In the genomic region with DNA sequence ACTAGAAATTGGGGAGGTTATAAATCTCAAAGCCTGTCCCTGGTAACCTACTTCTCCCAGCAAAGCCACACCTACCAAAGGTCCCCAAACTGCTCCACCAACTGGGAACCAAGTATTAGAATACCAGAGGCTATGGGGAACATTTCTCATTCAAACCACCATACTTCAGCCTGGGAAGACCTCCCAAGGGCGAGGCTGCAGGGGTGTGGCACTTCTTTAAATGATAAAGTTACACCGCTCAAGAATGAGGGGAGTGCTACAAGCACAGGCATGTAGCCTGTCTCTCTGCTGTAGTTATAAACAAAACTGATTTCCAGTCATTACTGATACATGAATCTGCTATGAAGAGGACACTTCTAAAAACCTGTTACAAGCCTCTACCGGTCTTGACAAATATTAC, we compare ENCODE assay signal across 21 mouse cellular contexts.
DNase-seq lines count a peak whose midpoint lies in the region; ATAC-seq and TF ChIP-seq lines count a peak whose summit lies in the region.
"Had no signal": no experiment of that assay in that cellular context is flagged by ENCODE, and none has a peak within 500 bp of the region (broad histone marks: within the 10 kb centered on the region; RNA-seq: fewer than 3 reads in every experiment).

No protein-coding gene starts in this region.

- no peaks in the 10 kb centered on the region for H3K9me3 ChIP-seq in liver, postnatal 0 days (ENCODE audit: low read length)
- H3K9me3 ChIP-seq in neural tube, embryonic 15.5 days (replicated peaks) = no peaks in the 10 kb centered on the region
- H3K9me3 ChIP-seq: embryonic facial prominence, embryonic 12.5 days; forebrain, embryonic 12.5 days; G1E; heart, embryonic 13.5 days; hindbrain, embryonic 15.5 days had no signal

- H3K79me2 ChIP-seq in liver, adult 2 months (ENCODE audit: control insufficient read depth, insufficient read depth, low read length) = peaks cover 18% of the 10 kb centered on the region; the same call in 1 of the 2 replicates

- H3K27me3 ChIP-seq in liver, adult 2 months (ENCODE audit: control insufficient read depth, insufficient read depth, low read length) = no peaks in the 10 kb centered on the region
- no peaks in the 10 kb centered on the region for H3K27me3 ChIP-seq in liver, postnatal 0 days (ENCODE audit: insufficient read depth, low read length)
- H3K27me3 ChIP-seq in neural tube, embryonic 15.5 days (replicated peaks) = no peaks in the 10 kb centered on the region
- H3K27me3 ChIP-seq: CH12.LX; embryonic facial prominence, embryonic 12.5 days; forebrain, embryonic 12.5 days; heart, embryonic 13.5 days; hindbrain, embryonic 15.5 days; Patski had no signal

- ATAC-seq in liver, postnatal 0 days = no peak
- ATAC-seq in megakaryocyte-erythroid progenitor cell, adult 5-6 weeks (replicated peaks; ENCODE audit: low FRiP score, low TSS enrichment, poor library complexity, severe bottlenecking) = peak; percentile 71
- no peak for ATAC-seq in neural tube, embryonic 15.5 days (ENCODE audit: low FRiP score)
- ATAC-seq: forebrain, embryonic 16.5 days; intestine, postnatal 0 days; Patski had no signal

- whole genome bisulfite sequencing in liver, adult 2 months = 70% methylated on average over 3 of the region's 3 CpGs
- WGBS in liver, postnatal 0 days (ENCODE audit: insufficient replicate concordance) = 51% methylated on average over 3 of the region's 3 CpGs
- 93% methylated on average over 3 of the region's 3 CpGs for WGBS in neural tube, embryonic 15.5 days

- H3K4me3 ChIP-seq in liver, adult 2 months (ENCODE audit: insufficient read depth, low read depth, low read length) = no peak overlapping the region
- no peak overlapping the region for H3K4me3 ChIP-seq in liver, postnatal 0 days (ENCODE audit: low read depth, low read length)
- no peak overlapping the region for H3K4me3 ChIP-seq in neural tube, embryonic 15.5 days (replicated peaks)
- H3K4me3 ChIP-seq: embryonic facial prominence, embryonic 12.5 days; forebrain, embryonic 12.5 days; heart, embryonic 13.5 days; hindbrain, embryonic 15.5 days had no signal

- no peak for TF ChIP-seq EP300 in liver, postnatal 0 days (IDR thresholded peaks at IDR 0.05; ENCODE audit: low read depth)

- TF ChIP-seq CTCF in liver, adult 2 months (IDR thresholded peaks at IDR 0.05; ENCODE audit: low read depth, low read length) = no peak
- TF ChIP-seq CTCF in liver, postnatal 0 days (IDR thresholded peaks at IDR 0.05; ENCODE audit: low read depth) = no peak

- H3K4me1 ChIP-seq in liver, adult 2 months (ENCODE audit: control insufficient read depth, insufficient read depth, low read length) = peaks cover 27% of the 10 kb centered on the region
- peaks cover 14% of the 10 kb centered on the region for H3K4me1 ChIP-seq in liver, postnatal 0 days (ENCODE audit: insufficient read depth)
- H3K4me1 ChIP-seq in neural tube, embryonic 15.5 days = no peaks in the 10 kb centered on the region
- H3K4me1 ChIP-seq: embryonic facial prominence, embryonic 12.5 days; forebrain, embryonic 12.5 days; hindbrain, embryonic 15.5 days had no signal

- peak overlapping the region; percentile 67 for H3K27ac ChIP-seq in liver, adult 2 months (replicated peaks; ENCODE audit: insufficient read depth, low read depth, low read length)
- no peak overlapping the region for H3K27ac ChIP-seq in liver, postnatal 0 days (ENCODE audit: low read depth)
- H3K27ac ChIP-seq in neural tube, embryonic 15.5 days (replicated peaks) = no peak overlapping the region
- H3K27ac ChIP-seq: embryonic facial prominence, embryonic 12.5 days; forebrain, embryonic 12.5 days; heart, embryonic 13.5 days; hindbrain, embryonic 15.5 days had no signal

- no peak for TF ChIP-seq POLR2A in liver, adult 2 months (IDR thresholded peaks at IDR 0.05; ENCODE audit: extremely low read depth, insufficient read depth, low read length)

- no peak overlapping the region for H3K9ac ChIP-seq in liver, adult 2 months (ENCODE audit: low read depth, low read length)
- no peak overlapping the region for H3K9ac ChIP-seq in liver, postnatal 0 days (replicated peaks)
- H3K9ac ChIP-seq in neural tube, embryonic 15.5 days (replicated peaks) = no peak overlapping the region
- H3K9ac ChIP-seq: embryonic facial prominence, embryonic 12.5 days; forebrain, embryonic 12.5 days; heart, embryonic 13.5 days; hindbrain, embryonic 15.5 days had no signal

- DNase-seq in liver, adult 2 months (ENCODE audit: extremely low read depth, low read depth, low spot score) = no peak
- DNase-seq in liver, postnatal 0 days = no peak
- DNase-seq in ES-CJ7 (ENCODE audit: low read depth, low spot score) (peak; percentile 41), R1 (ENCODE audit: low read depth, low spot score) (peak; percentile 77)
- DNase-seq in cerebellum, postnatal 14 days = no peak
- DNase-seq: adrenal gland, postnatal 10 days; cerebellum, adult 18-20 months; cerebellum, adult 9-11 months; gastrocnemius, postnatal 10 days; heart, postnatal 36 days had no signal

- H3K36me3 ChIP-seq in liver, adult 2 months (ENCODE audit: control insufficient read depth, insufficient read depth, low read length) = peaks cover 4% of the 10 kb centered on the region; the same call in 1 of the 2 replicates
- H3K36me3 ChIP-seq in liver, postnatal 0 days (replicated peaks; ENCODE audit: insufficient read depth, low read length) = 0 out of 2 replicates have a peak, but pooled peaks cover 2% of the 10 kb centered on the region
- H3K36me3 ChIP-seq in neural tube, embryonic 15.5 days = no peaks in the 10 kb centered on the region
- H3K36me3 ChIP-seq: hindbrain, embryonic 15.5 days had no signal

- H3K4me2 ChIP-seq in liver, postnatal 0 days (ENCODE audit: low read depth, low read length) = no peak overlapping the region
- no peak overlapping the region for H3K4me2 ChIP-seq in neural tube, embryonic 15.5 days
- H3K4me2 ChIP-seq: embryonic facial prominence, embryonic 12.5 days; forebrain, embryonic 12.5 days; heart, embryonic 13.5 days; hindbrain, embryonic 15.5 days had no signal

Comparison
In these comparisons a context has a peak if more than half of its experiments do, and no peak if none do; other contexts are left out.
1. DNase-seq: peak in ES-CJ7 (single experiment) and R1 (single experiment); none in liver, adult 2 months (single experiment), liver, postnatal 0 days (single experiment) and cerebellum, postnatal 14 days (0 of 2).